Mouse (Mus musculus): ENCODE data around the gene Slc35b2. TPM values are rescaled to one million over a fixed set of nuclear protein-coding genes. Genes with fewer than 3 reads are reported as not detected.
A peak's percentile ranks its signal among the peaks of the same experiment; 100 is the strongest.

Slc35b2 gene
- total RNA-seq, 2 experiments from 2014 or later: 30.3 to 32.2 TPM

GRCm38 (mm10) chr17:45544001-45544872, 19.4 kb upstream of the Slc35b2 start:
- no peak for DNase-seq (ENCODE audit: low spot score in 2 of 2)
- intact Hi-C loops (cut with DNase I): no loop called here

GRCm38 (mm10) chr17:45544873-45545277, 18.8 kb upstream of the Slc35b2 start:
- DNase-seq (ENCODE audit: low spot score in 2 of 2): peak in 1 of 2 experiments; percentile 41
- intact Hi-C loops (cut with DNase I): no loop called here

GRCm38 (mm10) chr17:45545278-45545961, 18.3 kb upstream of the Slc35b2 start:
- intact Hi-C loops (cut with DNase I): no loop called here
- no peak for DNase-seq (ENCODE audit: low spot score in 2 of 2)

GRCm38 (mm10) chr17:45546941-45547340, 16.7 kb upstream of the Slc35b2 start:
- no peak for DNase-seq (ENCODE audit: low spot score in 2 of 2)
- intact Hi-C loops (cut with DNase I): no loop called here

- no peak for DNase-seq (ENCODE audit: low spot score in 2 of 2)
- intact Hi-C loops (cut with DNase I): loop anchor here (2.0 kb wide), 2 partner anchors 17 to 25 kb away; partner anchors contain the start of gene Hsp90ab1
These were observed 16.0 kb upstream of the Slc35b2 start for GRCm38 (mm10) chr17:45547461-45548190.

GRCm38 (mm10) chr17:45548541-45549512, 14.8 kb upstream of the Slc35b2 start:
- DNase-seq (ENCODE audit: low spot score in 2 of 2): peak; percentile 70 to 81
- intact Hi-C loops (cut with DNase I): loop anchor here (2.0 kb wide), 2 partner anchors 18 to 24 kb away; partner anchors contain the start of gene Hsp90ab1

GRCm38 (mm10) chr17:45549617-45550181, 14.0 kb upstream of the Slc35b2 start, which contains the start of gene Tmem151b:
Tmem151b (minus strand) TSS chr17:45549677.
- intact Hi-C loops (cut with DNase I): loop anchor here (2.0 kb wide), 2 partner anchors 19 to 23 kb away; partner anchors contain the start of gene Hsp90ab1

GRCm38 (mm10) chr17:45550253-45550652, 13.4 kb upstream of the Slc35b2 start:
- intact Hi-C loops (cut with DNase I): no loop called here
- DNase-seq (ENCODE audit: low spot score in 2 of 2): no peak

More at GRCm38 (mm10) chr17:45549617-45550181, 14.0 kb upstream of the Slc35b2 start, which contains the start of gene Tmem151b:
- DNase-seq (ENCODE audit: low spot score in 2 of 2): peak; percentile 69 to 71

- no peak for DNase-seq (ENCODE audit: low spot score in 2 of 2)
- intact Hi-C loops (cut with DNase I): no loop called here
These were observed 12.4 kb upstream of the Slc35b2 start for GRCm38 (mm10) chr17:45551249-45551796.

- intact Hi-C loops (cut with DNase I): loop anchor here (1.0 kb wide), 2 partner anchors 36 to 74 kb away; no protein-coding TSS in a partner anchor
- peak; percentile 78 to 90 for DNase-seq (ENCODE audit: low spot score in 2 of 2)
These were observed 11.7 kb upstream of the Slc35b2 start for GRCm38 (mm10) chr17:45551816-45552451.

- intact Hi-C loops (cut with DNase I): no loop called here
- DNase-seq (ENCODE audit: low spot score in 2 of 2): no peak
These were observed 10.6 kb upstream of the Slc35b2 start for GRCm38 (mm10) chr17:45553065-45553464.

GRCm38 (mm10) chr17:45554420-45554819, 9.3 kb upstream of the Slc35b2 start:
- no peak for DNase-seq (ENCODE audit: low spot score in 2 of 2)
- intact Hi-C loops (cut with DNase I): loop anchor here (2.0 kb wide), 1 partner anchor 68 kb away; no protein-coding TSS in a partner anchor

GRCm38 (mm10) chr17:45555452-45556106, 8.1 kb upstream of the Slc35b2 start, which contains the start of gene Nfkbie:
Nfkbie (plus strand) TSS chr17:45555703.
- peak; percentile 83 to 93 for DNase-seq (ENCODE audit: low spot score in 2 of 2)
- intact Hi-C loops (cut with DNase I): loop anchor here (2.0 kb wide), 1 partner anchor 69 kb away; no protein-coding TSS in a partner anchor

- intact Hi-C loops (cut with DNase I): no loop called here
- DNase-seq (ENCODE audit: low spot score in 2 of 2): no peak
These were observed 7.6 kb upstream of the Slc35b2 start for GRCm38 (mm10) chr17:45556107-45556489.

GRCm38 (mm10) chr17:45556514-45557245, 7.0 kb upstream of the Slc35b2 start:
- DNase-seq (ENCODE audit: low spot score in 2 of 2): no peak

GRCm38 (mm10) chr17:45557246-45557824, 6.3 kb upstream of the Slc35b2 start:
- DNase-seq (ENCODE audit: low spot score in 2 of 2): no peak

More at GRCm38 (mm10) chr17:45556514-45557245, 7.0 kb upstream of the Slc35b2 start:
- intact Hi-C loops (cut with DNase I): no loop called here

More at GRCm38 (mm10) chr17:45557246-45557824, 6.3 kb upstream of the Slc35b2 start:
- intact Hi-C loops (cut with DNase I): no loop called here

Measured in left cerebral cortex, postnatal 25 days (tissue).